Mouse (Mus musculus): ENCODE measurements around the gene Rln3. TPM values are rescaled to one million over a fixed set of nuclear protein-coding genes. Genes with fewer than 3 reads are reported as not detected.

The Rln3 gene
- 1 to 10 TPM; 2.7 to 3.2 TPM for total RNA-seq (2023)

DNA sequence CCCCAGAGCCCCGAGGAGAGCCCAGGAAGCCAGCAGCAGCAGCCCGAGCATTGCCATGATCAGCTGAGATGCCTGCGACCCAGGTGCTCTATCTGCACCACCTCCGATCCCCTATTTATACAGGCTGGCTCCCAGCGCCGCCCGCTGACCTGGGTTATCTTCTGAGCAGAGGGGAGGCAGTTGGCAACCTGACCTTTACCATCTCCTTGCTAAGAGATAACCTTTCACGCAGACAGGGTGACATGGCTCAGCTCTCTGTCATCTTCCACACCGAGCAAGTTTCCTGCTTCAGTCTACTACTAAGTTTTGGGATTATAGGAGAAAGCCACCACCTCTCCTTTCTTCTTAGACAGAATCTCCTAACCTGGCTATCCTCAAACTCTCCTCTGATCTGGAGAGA, at the start of gene Rln3:
TSS of gene Rln3 (minus strand) at position 101 of the 400 bp plus-strand sequence.

DNA sequence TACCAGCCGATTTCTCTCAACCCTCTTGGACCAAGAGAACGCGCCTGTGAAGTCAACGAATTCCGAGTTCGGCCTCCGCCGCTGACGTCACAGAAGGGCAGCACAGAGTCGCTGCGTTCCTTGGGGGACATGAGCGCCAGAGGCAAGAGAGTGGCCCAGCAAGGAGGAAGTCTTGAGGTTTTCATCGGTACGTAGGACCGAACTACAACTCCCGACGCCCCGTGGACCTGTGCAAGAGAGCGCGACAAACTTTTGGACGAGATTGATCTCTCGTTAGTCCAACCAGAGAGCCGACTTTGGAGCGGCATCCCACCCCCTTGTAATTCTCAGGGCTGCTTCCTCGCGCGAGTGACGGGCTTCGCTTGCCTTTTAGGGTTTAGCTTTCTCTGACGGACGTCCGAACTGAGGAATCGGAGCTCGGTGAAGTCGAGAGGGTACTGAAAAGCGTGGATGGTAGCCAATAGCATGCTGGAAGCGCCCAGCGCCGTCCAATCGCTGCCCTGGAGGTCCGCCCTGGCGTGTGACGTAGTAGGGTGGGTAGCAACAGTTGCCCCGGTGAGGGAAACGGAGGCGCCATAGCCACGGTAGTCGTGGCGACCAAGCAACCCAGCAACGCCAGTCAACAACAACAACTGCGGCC, 21.6 kb upstream of the Rln3 start, which contains the start of gene Rfx1:
TSS of gene Rfx1 (plus strand) at position 544 of the 640 bp plus-strand sequence.

DNA sequence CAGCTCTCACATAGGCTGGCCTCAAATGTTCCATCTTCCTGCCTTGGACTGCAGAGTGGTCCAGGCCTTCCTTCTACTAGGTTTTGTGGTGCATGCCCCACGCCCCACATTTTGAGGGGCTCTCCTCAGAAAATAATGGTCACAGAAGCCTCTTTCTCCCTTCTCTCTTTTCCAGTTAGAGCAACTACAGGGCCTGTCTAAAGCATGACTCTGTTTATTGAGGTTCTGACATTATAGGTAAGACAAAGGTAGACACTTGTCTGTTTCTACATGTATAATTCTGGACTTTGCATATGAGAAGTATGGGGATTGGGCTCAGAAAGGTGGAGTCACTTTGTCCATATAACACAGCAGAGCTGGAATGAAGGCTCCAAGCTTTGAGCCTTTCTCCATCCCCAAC, 20.2 kb upstream of the Rln3 start, which contains the start of gene Gm10643:
TSS of gene Gm10643 (minus strand) at position 101 of the 400 bp plus-strand sequence.

DNA sequence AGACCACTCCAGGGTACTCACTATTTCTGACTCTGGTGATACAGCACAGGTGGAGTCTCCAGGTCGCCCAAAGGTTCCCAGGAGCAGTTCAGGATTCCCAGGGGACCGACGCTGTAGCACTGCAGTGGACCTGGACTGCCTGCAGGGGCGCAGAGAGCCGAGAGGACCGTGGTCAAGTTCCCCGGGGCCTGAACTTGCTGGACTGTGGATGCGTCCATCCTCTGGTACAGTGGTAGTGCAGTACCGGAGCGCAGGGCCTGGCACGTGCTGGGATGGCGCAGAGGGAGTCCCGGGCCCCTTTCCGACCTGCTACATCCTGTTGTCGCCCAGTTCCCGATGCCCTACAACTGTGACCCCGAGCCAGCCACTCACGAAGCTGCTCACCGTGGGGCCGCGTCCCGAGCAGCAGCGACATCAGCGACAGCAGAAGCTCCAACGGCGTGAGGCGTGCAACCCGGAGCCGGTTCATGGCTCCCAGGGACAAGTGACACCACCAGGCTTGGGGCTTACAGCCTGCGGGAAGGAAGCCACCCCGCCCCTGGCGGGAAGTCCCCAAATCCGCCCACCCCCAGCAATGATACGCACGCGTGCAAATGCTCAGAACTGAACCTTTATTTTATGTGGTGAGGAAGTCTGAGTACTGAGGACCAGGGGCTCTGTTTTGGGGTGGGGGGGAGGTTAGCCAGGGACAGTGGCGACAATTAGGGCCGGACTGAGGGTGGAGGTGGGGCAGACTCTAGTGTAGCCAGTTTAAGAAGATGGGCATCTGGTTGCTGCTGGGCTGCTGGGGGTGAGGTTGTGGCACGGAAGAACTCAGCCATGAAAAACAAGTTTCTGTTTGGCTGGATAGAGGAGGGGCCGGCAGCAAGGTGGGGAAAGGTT, 2.5 kb downstream of the Rln3 start, which contains the start of gene Il27ra:
TSS of gene Il27ra (minus strand) at position 524 of the 882 bp plus-strand sequence.

DNA sequence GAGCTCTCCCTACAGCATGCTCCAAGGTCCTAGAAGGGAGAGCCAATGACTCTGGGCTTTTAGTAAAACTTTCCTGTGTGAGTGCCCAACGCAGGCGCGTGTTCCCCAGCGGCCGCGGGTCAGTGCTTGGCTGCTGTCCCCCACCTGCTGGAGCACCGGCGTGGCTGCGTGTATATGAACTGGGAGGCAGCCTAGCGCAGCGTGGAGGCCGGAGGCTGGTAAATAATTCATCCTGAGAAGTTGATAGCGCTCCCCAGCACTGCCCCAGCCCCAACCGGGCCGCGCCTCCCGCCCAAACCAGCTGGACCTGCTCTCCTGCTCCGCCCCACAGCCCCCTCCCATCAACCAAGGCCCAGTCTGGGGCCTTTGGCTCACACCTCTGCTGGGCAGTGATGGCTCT, 23.7 kb downstream of the Rln3 start, which contains the start of gene Palm3:
TSS of gene Palm3 (plus strand) at position 376 of the 400 bp plus-strand sequence.

DNA sequence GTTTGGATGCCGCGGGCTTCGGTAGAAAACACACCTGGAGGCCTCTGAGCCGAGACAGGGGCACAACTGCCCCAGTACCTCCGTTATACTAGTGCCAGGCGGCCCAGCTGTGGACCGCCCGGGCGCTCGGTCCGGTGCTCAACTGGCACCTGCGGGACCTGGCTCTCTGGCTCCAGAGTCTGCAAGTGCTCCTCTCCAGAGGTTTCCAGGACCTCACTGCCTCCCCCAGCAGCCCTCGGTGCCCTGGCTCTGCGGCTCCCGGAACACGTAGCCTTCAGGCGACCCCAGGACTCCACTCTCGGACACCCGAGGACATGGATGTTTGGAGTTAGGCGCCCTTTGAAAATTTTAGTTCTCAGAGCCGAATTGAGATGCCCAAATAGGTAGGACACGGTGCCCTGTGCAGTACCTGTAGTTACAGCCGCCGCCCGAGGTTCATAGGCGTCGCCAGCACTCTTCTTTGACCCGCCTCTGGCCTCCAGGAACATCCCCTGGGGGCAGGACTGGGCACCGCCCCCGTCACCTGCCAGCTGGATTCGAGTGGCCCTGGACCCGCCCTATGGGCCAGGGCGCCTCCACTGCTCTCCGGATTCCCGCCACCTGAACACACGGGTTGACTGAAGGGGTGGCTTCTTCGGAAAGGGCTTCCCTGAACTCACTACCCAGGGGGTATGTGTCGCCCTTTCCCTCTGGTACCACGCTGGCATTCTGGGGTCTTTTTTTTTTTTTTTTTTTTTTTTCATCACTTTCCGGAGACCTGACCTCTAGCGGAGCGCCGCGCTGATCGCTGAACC, 32.9 kb downstream of the Rln3 start, which contains the start of gene 2210011C24Rik:
TSS of gene 2210011C24Rik (minus strand) at position 467 of the 794 bp plus-strand sequence.

DNA sequence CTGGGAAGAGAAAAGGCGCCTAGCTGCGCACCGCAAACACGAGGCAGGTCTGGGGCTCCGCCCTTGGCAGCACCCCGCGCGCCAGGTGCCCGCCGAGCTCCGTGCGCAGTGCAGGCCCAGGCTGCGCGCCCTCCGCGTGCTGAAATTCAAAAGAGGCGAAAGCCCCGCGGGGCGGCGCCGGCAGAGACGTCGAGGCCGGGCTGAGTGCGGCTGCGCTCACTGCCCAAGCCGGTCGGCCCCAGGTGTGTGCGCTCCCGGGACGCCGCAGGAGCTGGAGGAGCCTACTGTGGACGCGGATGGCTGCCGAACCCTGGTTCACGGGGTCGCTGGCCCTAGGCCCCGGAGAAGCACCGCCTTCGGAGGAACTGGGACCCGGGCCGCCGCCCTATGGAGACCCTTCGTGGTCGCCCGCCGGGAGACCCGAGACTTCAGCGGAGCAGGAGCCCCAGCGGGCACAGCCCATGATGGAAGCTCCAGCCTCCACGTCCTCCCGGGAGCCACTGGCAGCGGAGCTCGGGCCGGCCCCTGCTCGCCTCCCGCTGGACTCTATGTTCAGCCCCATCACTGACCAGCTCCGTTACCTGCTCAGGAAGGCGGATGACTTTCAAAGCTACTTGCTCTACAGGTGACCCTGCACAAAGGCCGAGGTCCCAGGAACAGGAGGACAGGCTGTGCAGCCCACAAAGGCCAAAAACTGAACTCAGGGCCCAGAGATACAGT, 43.4 kb downstream of the Rln3 start, which contains the start of gene 1700067K01Rik:
TSS of gene 1700067K01Rik (plus strand) at position 222 of the 720 bp plus-strand sequence.

DNA sequence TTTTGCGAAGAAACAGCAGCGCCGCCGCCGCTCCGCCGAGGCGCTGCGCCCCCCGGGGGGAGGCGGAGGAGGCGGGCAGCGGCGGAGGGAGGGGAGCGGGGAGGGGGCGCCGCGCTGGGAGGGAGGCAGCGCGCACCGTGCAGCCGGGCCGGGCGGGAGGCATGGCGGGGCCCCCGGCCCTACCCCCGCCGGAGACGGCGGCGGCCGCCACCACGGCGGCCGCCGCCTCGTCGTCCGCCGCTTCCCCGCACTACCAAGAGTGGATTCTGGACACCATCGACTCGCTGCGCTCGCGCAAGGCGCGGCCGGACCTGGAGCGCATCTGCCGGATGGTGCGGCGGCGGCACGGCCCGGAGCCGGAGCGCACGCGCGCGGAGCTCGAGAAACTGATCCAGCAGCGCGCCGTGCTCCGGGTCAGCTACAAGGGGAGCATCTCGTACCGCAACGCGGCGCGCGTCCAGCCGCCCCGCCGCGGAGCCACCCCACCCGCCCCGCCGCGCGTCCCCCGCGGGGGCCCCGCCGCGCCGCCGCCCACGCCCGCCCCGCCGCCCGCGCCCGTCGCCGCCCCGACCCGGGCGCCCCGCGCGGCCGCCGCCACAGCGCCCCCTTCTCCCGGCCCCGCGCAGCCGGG, 47.2 kb downstream of the Rln3 start, which contains the start of gene Samd1:
TSS of gene Samd1 (plus strand) at position 162 of the 631 bp plus-strand sequence.

Other genes starting within 250 kb of the Rln3 start
- 10 to 100 TPM; 68.1 to 74.6 TPM for gene Adgrl1, start 144.9 kb downstream of the Rln3 start, total RNA-seq (2023)
- 1 to 10 TPM in 1 of 2 experiments, under 1 TPM in 1; 0.98 to 1.2 TPM for gene Gm10644, start 89.8 kb downstream of the Rln3 start, total RNA-seq (2023)
- 10 to 100 TPM in 1 of 2 experiments, 1 to 10 TPM in 1; 9.5 to 12.8 TPM for gene Asf1b, start 89.5 kb downstream of the Rln3 start, total RNA-seq (2023)
- 10 to 100 TPM; 38.9 to 43.0 TPM for gene Prkaca, start 72.0 kb downstream of the Rln3 start, total RNA-seq (2023)
- gene Samd1, start 47.3 kb downstream of the Rln3 start, total RNA-seq (2023), result 10 to 100 TPM; 47.5 to 55.7 TPM
- under 1 TPM; 0.87 to 0.89 TPM for gene 1700067K01Rik, start 43.5 kb downstream of the Rln3 start, total RNA-seq (2023)
- gene 2210011C24Rik, start 32.8 kb downstream of the Rln3 start, total RNA-seq (2023), result not detected
- gene Palm3, start 23.5 kb downstream of the Rln3 start, total RNA-seq (2023), result not detected
- 100 to 1,000 TPM; 284 to 309 TPM for gene Il27ra, start 2.4 kb downstream of the Rln3 start, total RNA-seq (2023)
- gene Gm10643, start 20.1 kb upstream of the Rln3 start, total RNA-seq (2023), result 1 to 10 TPM; 1.9 to 2.1 TPM
- 10 to 100 TPM; 94.6 to 95.5 TPM for gene Rfx1, start 21.8 kb upstream of the Rln3 start, total RNA-seq (2023)
- gene Dcaf15, start 59.8 kb upstream of the Rln3 start, total RNA-seq (2023), result 10 to 100 TPM; 61.4 to 66.8 TPM
- 10 to 100 TPM; 12.2 to 24.2 TPM for gene Podnl1, start 81.0 kb upstream of the Rln3 start, total RNA-seq (2023)
- 10 to 100 TPM; 34.1 to 37.3 TPM for gene Cc2d1a, start 102.9 kb upstream of the Rln3 start, total RNA-seq (2023)
- gene 4930432K21Rik, start 103.0 kb upstream of the Rln3 start, total RNA-seq (2023), result 1 to 10 TPM; 2.0 to 4.1 TPM
- gene Nanos3, start 140.2 kb upstream of the Rln3 start, total RNA-seq (2023), result not detected
- gene Zswim4, start 192.1 kb upstream of the Rln3 start, total RNA-seq (2023), result 10 to 100 TPM; 25.0 to 26.5 TPM
- gene D8Ertd738e, start 204.7 kb upstream of the Rln3 start, total RNA-seq (2023), result 100 to 1,000 TPM; 166 to 169 TPM
- 10 to 100 TPM; 38.4 to 42.1 TPM for gene Mri1, start 212.3 kb upstream of the Rln3 start, total RNA-seq (2023)
- 10 to 100 TPM; 21.3 to 22.5 TPM for gene Ccdc130, start 225.4 kb upstream of the Rln3 start, total RNA-seq (2023)

Data from T-cell, adult 66 days (primary cell).